Mouse (Mus musculus) adrenal gland, adult 2 months (tissue): Measurements from ENCODE around the gene Iqch. TPM values are rescaled to one million over a fixed set of nuclear protein-coding genes. Genes with fewer than 3 reads are reported as not detected.

Source experiments
- DNase-seq: peaks from one replicate; pipeline ENCODE4 v3.0.0; 2021
- polyA plus RNA-seq: library from polyadenylated mRNA; depleted of rRNA; stranded (reverse); fragments of >200 nt; gene quantifications from 2 replicates; pipeline ENCODE4 v1.2.3, GENCODE M21; 2012
- total RNA-seq, 2 experiments: library from RNA; stranded (reverse); gene quantifications; 2 replicates each; pipeline ENCODE4 v1.2.3; 2021

Gene Iqch
- total and polyA plus RNA-seq, 3 experiments, result 0.12 TPM; not detected in 2

GRCm38 (mm10) chr9:63493746-63494145 is 108.5 kb downstream of the Iqch start:
- DNase-seq, result no peak

- DNase-seq, result no peak
Measured at GRCm38 (mm10) chr9:63492291-63492690, 110.0 kb downstream of the Iqch start.

- no peak for DNase-seq
Measured at GRCm38 (mm10) chr9:63490521-63491307, 111.6 kb downstream of the Iqch start.

- DNase-seq, result no peak
Measured at GRCm38 (mm10) chr9:63489156-63489555, 113.1 kb downstream of the Iqch start.

- no peak for DNase-seq
Measured at GRCm38 (mm10) chr9:63465561-63465960, 136.7 kb downstream of the Iqch start.

- peak; percentile 65 for DNase-seq
Measured at GRCm38 (mm10) chr9:63462296-63462695, 140.0 kb downstream of the Iqch start.

- DNase-seq, result no peak
Measured at GRCm38 (mm10) chr9:63456401-63456800, 145.9 kb downstream of the Iqch start.

- no peak for DNase-seq
Measured at GRCm38 (mm10) chr9:63454341-63454740, 148.0 kb downstream of the Iqch start.

GRCm38 (mm10) chr9:63450531-63451030 is 151.7 kb downstream of the Iqch start:
- no peak for DNase-seq

GRCm38 (mm10) chr9:63443695-63444094 is 158.6 kb downstream of the Iqch start:
- no peak for DNase-seq

- DNase-seq, result no peak
Measured at GRCm38 (mm10) chr9:63430652-63431051, 171.6 kb downstream of the Iqch start.

- no peak for DNase-seq
Measured at GRCm38 (mm10) chr9:63421096-63421736, 181.1 kb downstream of the Iqch start.

GRCm38 (mm10) chr9:63420396-63420795 is 181.9 kb downstream of the Iqch start:
- DNase-seq, result no peak

GRCm38 (mm10) chr9:63400176-63400575 is 202.1 kb downstream of the Iqch start:
- no peak for DNase-seq

GRCm38 (mm10) chr9:63399463-63399815 is 202.9 kb downstream of the Iqch start:
- no peak for DNase-seq

GRCm38 (mm10) chr9:63398611-63399462 is 203.5 kb downstream of the Iqch start, which contains the start of gene 2300009A05Rik:
Gene 2300009A05Rik, minus strand, starts transcription at chr9:63399246.
- peak; percentile 99 for DNase-seq

GRCm38 (mm10) chr9:63395612-63396011 is 206.7 kb downstream of the Iqch start:
- DNase-seq, result no peak

- no peak for DNase-seq
Measured at GRCm38 (mm10) chr9:63391307-63391706, 211.0 kb downstream of the Iqch start.

- no peak for DNase-seq
Measured at GRCm38 (mm10) chr9:63382761-63383160, 219.5 kb downstream of the Iqch start.

GRCm38 (mm10) chr9:63380326-63380725 is 222.0 kb downstream of the Iqch start:
- DNase-seq, result no peak

- DNase-seq, result no peak
Measured at GRCm38 (mm10) chr9:63378174-63378573, 224.1 kb downstream of the Iqch start.
